Mouse (Mus musculus): ENCODE data around the gene Gcg. TPM values are rescaled to one million over a fixed set of nuclear protein-coding genes. Genes with fewer than 3 reads are reported as not detected.

The Gcg gene
- not detected for total RNA-seq (2021)
- long read RNA-seq, experiment 1, result 0 reads
- long read RNA-seq, experiment 2, result 0 reads

DNA sequence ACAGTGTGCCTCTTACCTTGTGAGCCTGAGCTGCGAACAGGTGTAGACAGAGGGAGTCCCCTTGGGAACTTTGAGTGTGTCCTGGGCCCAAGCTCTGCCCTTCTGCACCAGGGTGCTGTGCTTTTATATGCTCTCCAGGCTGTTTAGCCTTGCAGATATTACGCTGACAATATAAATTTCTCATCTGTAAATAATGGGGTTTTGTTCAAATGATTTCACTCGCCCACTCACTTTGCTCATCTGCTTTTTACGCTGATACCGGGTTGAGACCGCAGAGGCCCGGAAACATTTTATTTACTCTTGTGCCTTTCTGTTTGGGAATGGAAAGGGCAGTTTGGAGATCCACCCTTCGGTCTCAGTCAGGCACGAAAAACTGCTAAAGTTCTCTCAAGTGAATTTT, at the start of gene Gcg:
Gcg (minus strand) TSS at position 101 of the 400 bp plus-strand sequence.
- no peak for DNase-seq
- intact Hi-C loops (cut with DNase I), result no loop called here

DNA sequence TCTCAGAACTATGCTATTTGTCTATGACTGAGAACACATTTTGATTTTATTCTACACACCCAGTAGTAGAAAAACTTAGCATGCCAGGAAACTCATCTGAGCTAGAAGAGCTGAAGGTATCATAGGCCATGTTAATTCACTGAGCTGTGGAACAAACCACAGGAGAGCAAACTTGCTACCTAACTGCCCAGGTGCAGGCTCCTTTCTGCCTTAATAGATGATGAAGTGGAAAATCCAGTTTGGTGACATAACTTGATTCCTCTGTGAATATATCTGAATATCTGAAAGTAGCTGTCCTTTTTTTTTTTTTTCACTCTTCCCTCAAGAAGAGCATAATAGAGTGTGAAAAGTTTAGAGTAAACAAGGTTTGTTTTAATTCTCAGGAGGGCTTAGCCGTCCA, 47.6 kb upstream of the Gcg start:
- DNase-seq, result no peak
- intact Hi-C loops (cut with DNase I), result no loop called here

DNA sequence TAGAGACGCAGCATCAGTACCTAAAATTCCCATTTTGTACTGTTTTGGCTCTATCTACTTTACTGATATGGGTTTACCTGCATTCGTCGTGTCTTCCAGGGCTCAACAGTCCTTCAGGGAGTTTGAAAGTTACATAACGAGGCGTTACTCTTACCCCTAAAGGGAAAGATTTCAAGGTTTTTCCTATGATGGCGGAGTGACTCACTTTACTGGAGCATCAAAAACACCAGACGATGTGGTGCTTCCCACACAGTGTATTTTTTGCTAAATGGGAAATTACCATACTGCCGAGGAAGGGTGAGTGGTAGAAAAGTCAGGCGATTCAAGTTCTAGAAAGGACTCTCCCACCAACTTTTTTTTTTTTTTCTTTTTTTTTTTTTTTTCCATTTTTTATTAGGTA, 42.9 kb upstream of the Gcg start:
- intact Hi-C loops (cut with DNase I), result no loop called here
- no peak for DNase-seq

DNA sequence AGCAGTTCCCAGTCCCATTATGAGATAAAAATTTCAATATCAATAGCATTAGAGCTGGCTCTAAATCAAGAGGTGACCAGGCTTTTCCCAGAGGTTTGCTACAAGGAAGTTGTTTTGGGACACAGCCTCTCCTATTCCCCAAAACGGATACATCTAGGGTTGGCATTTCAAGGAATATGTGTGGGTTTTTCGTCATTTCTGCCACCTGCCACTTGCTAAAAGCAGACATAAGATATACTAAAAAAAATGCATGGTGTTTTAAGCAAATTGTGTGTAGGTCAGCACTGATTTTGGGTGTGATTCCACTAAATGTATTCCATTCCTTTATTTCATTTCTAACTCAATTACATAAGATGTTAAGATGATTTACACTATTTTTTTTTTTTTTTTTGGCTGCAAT, 34.3 kb upstream of the Gcg start:
- intact Hi-C loops (cut with DNase I), result no loop called here
- DNase-seq, result no peak

DNA sequence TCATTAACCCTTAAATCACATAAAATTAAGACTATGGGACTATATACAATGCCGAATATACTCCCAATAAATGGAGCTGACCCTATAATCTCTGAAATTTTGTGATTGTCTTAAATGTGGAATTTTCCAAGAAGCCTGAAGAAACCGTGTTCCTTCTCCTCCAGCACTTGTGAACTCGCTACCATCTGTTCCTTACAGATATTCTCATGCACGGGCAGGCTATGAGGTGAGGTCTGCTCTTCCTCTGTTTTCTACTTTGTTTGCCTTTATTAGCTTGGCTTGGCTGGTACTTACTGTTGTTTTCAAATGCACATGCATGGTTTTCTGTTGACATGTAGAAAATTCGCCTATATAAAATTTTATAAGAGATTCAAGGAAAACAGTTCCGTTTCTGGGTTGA, 31.0 kb upstream of the Gcg start:
- no peak for DNase-seq
- intact Hi-C loops (cut with DNase I), result no loop called here

DNA sequence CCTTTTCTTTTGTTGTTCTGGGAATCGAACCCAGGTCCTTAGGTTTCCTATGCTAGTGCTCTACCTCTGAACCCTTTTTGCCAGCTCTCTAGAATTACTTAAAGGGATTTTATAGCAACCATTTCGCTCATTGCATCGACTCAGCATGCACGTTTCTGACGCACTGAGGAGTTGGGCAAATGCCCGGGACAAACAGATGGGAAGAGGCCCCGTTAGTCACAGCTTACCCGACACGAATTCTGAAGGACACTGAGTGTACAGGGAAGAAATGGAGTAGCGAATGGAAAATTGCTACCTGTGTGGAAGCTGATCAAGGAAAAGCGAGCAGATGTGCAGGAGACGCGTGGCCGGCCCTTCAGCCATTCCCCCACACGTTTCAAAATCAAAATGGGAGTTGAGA, 30.0 kb upstream of the Gcg start:
- no peak for DNase-seq
- intact Hi-C loops (cut with DNase I), result no loop called here

DNA sequence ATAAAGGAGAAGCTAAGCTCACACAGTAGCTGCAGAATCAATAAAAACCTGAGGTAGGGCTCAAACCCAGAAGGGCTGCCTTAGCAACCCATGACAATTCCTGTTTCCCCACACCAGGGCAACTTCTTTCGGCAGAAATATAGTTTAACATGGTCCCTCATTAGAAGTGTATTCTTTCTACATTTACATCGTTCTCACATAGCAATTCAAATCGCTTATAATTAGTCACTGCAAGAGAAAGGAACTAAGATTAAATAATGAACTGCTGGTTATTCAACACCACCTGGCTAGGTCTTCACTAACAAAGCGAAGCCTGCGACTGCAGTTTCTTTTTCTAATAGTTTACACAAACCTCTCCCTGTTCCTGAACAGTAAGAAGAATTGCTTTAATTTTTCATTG, 23.7 kb upstream of the Gcg start:
- no peak for DNase-seq
- intact Hi-C loops (cut with DNase I), result no loop called here

DNA sequence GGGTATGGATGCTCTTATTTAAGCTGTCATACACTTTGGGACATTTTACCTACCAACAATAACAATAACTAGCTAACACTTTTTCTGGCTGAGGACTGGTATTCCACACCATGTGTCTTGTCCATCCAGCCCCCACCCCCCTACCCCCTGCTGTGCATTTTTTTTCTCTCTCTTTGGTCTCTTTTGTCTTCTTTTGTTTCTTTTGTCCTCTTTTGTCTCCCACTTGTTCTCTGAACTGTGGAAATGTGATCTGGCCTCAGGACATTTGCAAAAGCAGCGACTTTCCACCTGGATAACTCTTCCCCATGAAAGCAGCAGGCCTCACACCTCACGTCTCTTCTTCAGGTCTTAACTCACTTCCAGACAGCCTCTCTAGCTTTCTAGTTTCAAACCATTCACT, 23.0 kb upstream of the Gcg start:
- intact Hi-C loops (cut with DNase I), result no loop called here
- DNase-seq, result no peak

DNA sequence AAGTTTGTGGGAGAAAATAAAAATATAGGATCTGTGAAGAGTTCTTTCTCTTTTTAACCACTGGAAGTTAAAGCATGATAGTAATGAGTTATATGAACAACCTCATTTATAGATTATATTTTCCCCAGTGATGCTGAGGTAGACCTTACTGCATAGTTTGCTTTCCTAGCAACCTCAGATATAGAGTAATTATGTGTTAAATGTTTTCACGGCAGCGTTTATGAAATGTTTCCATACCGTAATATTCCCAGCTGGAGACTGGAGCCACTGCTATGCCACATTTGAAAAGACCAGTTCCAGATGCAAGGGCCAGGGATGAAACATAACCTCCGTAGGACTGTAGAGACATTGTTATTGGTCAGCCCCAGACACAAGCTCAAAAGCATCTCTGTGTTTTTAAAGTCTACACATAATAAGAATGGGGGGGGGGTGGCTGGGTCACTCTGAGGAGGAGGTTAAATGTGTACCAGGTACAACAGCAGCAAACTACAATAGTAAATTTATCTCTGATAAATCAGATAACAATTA, 20.9 kb upstream of the Gcg start:
- intact Hi-C loops (cut with DNase I), result no loop called here
- DNase-seq, result no peak

DNA sequence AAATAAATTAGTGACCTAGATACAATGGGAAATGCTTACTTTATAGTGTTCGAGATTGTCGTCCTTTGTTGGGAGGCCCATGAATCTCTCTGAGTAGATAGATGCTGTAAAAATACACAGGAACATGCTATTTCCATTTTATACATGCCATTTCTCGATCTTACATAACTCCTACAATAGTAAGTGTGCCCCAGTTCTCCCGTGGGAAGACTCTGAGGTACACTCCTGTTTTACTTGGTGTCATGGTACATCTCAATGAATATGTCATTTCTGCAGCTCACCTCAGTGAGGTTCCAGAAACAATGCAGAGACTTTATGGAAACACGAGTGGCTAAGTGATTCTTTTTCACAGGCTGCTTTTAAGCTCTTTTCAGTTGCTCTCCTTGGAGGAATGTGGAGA, 19.9 kb upstream of the Gcg start:
- intact Hi-C loops (cut with DNase I), result no loop called here
- DNase-seq, result no peak

DNA sequence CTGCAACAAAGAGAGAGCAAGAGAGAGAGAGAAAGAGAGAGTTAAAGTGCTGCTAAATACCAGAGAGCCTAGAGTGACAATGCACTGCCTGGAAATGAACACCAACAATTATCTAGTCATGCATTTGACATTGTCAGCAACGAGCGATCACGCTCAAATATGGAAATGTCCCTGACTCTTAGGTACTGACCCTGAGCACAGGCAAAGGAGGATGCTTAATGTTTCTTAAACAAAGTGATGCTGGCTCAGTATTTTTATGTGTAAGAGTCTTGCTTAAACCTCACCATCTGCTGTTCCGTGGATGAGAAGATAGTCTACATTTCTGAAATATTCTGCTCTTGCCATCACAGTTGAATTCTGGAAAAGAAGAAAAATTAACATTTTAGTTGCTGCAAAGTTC, 19.1 kb upstream of the Gcg start:
- no peak for DNase-seq
- intact Hi-C loops (cut with DNase I), result no loop called here

DNA sequence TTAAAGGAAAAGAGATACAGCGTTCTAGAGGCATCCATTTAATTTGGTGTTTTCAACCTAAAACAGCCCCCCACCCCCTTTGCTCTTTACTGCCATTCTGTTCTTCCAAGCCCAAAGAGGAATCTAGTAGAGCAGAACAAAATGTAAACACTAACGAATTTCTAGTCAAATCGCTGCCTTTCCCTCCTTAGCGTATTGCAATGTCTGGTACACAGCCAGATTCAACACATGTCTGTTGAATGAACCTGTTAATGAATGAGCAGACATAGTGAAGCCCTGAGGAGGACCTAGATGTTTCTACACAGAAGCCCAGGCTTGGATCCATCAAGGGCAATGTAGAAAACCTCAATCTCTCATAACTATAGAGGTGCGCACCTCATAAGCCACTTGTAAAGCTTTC, 15.4 kb upstream of the Gcg start:
- intact Hi-C loops (cut with DNase I), result no loop called here
- DNase-seq, result no peak

DNA sequence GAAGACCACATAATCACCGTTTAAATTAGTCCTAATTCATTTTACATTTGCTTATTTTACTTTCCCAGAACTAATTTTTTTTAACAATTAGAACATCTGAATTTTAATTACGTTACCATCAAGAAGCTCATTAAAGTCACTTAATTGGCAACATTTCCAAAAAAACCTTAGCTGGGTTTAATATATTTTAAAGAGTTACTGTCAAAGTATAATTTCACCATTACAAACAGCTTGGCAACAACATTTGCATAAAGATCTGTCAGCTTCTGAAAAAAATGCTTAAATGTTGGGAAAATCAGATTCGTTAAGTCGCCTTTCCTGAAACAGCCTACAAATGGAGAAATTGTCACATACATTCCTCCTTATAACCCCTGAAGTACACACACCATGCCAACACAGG, 14.6 kb upstream of the Gcg start:
- intact Hi-C loops (cut with DNase I), result no loop called here
- DNase-seq, result no peak

DNA sequence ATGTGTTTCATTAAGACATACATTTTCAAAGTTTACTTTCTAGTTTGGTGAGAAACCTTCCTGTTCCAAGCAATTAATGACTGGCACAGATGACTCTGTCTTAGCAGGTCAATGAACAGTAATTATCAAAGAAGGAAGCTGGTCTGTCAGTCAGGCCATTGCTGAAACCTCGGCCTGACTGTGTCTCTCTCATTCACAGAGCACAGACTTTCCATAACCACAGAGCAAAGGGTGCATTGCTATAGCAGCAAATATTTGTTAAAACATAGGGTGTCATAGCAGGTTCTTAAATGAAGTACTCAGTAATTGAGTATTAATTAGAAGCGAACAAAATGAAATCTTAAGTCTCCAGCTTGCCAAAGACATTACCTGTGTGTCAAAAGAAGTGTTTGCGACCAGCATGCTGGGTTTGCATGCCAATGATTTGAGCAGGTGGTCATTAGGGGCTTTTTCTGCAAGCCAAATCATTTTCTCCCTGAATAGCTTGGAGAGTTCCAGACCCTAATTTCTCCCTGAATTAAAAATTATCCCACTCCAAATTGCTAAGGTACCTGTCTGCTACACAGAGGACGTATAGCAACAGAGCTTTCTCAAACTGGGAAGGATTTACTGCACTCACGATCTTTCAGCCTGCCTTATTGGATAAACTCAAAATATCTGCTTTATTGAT, 14.0 kb upstream of the Gcg start:
- intact Hi-C loops (cut with DNase I), result no loop called here

DNA sequence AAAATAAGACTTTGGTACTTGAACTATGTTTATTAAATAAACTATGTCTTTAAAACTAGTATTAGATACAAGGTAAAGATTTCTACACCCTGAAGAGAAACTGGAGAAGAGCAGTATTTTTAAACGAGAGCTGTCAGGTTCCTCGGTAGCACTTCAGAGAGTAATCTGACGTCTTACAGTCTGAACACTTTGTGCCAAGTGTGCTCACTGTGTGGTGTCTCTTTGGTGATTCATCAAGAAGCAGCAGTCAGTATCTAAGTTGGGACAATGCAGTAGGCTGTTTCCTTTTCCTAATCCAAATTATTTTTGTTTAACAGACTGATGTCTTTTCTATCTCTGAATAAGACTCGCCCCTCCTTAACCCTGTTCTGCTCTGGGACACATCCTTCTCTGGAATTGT, 12.0 kb upstream of the Gcg start:
- intact Hi-C loops (cut with DNase I), result no loop called here
- no peak for DNase-seq

More for the DNA sequence above, 14.0 kb upstream of the Gcg start:
- DNase-seq, result no peak

DNA sequence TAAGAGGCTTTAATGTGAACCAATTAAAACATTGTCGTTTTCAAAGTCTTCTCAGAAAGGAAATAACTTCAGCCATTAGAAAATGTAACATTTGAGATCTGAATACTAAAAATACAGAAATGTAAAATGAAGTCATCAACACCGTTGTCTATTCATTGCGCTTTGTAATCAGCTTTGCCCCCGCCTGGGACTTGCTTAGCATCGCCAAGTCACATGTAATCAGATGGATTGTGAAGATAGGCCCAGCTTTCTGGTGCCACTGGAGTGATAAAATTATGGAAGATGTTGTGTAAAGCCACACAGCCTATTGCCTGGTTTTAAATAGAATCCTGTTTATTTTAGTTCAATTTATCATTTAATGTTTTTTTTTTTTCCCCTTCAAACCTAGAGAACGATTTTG, 6.4 kb upstream of the Gcg start:
- DNase-seq, result no peak
- intact Hi-C loops (cut with DNase I), result no loop called here

DNA sequence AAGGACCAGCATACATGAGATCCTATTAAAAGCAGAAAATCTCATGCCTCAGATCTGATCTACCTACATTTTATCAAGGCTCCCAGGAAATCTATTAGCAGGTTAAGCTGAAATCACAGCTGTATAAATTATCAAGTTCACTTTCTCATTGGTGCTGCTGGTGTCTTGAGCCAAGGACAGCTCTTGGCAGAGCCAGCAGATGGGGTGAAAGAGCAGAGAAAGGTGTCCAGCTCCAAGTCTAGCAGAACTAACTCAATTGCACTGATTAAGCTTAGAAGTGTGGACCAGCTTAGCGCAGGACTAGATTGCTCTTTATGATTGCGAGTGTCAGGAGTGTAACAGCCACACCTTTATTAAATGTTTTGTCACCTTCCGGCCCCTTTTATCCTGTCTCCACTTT, 1.5 kb upstream of the Gcg start:
- intact Hi-C loops (cut with DNase I), result no loop called here
- no peak for DNase-seq

DNA sequence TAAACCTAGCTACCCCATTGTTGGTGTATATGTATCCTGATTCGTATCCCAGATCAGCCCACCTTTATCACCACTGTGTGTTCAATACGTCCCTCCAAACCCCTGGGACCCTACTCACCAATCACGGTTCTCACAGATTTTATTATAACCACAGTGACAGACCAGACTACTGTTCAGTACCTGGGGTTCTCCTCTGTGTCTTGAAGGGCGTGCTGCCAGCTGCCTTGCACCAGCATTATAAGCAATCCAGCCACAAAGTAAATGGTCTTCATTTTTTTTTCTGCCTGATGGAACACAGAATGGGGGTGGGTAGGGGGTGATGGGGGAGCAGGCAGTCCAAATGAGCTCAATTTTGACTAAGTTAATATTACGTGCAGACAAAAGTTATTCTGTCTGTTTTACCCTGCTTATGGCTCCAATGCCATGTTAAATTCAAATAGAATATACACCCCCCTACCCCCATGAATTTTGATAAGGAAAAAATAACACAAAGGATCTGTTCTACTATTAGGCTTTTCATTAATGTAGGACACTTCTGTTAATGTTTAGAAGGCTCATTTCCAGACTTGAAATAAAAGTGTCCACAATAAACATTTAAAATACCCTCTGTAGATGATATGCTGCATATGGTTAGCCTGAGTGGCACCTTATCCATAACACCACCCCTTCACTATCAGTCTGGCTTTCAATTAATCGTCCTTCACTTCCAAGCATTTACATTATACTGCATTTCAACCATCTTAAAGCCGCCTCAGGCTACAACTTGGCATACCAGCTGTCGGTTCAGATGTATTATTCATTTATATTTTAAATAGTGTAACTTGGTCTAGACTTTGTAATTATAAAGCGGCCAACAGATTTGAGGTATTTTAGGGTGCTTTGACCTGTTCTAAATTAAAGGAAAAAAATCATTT, 2.9 kb downstream of the Gcg start:
- no peak for DNase-seq
- intact Hi-C loops (cut with DNase I), result no loop called here

DNA sequence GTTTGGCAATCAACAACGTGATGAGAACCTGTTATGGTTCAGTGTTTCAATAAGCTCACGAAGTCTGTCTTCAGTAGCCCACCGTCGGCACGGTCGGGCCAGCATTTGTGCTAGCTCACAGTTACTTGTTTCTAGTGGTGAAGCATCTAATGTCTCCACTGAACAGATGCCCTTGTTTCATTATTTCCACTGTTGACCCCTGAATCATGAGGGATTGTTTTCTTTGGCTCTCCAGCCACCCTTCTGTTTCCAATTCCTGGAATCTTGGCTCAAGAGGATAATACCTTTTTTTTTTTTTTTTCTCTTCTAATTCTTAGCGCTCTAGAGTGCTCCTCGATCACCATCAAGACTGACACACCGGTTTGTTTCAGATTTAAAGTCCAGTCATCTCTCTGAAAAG, 13.9 kb downstream of the Gcg start:
- no peak for DNase-seq

DNA sequence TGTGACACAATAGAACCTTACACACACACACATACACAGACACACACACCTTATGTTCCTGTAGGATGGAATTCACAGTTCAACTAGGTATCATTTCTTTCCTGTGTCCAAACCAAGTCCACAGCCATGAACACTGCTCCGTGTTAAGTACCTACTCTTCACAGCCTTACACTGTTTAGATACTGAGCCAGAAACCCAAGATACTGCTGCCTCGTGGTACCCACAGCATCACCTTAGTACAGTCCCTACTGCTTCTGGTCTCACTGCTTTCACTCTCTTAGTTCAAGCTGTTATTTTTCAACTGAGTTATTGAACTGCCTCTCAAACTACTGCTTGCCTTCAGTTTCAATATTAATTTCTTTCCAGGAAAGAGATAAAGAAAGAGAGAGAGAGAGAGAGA, 20.2 kb downstream of the Gcg start:
- intact Hi-C loops (cut with DNase I), result loop anchor here (10.0 kb wide), 1 partner anchor 172 kb away; no protein-coding TSS in a partner anchor
- no peak for DNase-seq

More for the DNA sequence above, 13.9 kb downstream of the Gcg start:
- intact Hi-C loops (cut with DNase I), result loop anchor here (10.0 kb wide), 1 partner anchor 165 kb away; no protein-coding TSS in a partner anchor

DNA sequence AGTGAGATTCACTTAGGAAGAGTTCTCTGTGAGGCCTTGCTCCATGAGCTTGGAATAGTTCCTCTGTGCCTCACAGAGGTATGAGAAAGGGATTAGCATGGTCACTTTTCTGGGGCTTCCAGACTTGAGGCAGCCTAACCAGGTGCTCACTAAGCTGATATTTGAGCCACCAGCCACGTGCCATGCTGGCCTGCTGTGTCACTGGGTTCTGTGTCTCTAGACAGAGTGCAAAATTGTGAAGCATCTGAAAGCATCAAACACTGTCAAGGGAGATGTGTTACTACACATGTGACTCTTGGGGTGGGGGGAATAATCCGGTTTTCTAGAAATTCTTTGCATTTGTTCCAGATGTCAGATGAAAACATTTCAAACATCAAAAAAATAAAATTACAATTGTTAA, 21.3 kb downstream of the Gcg start:
- DNase-seq, result no peak
- intact Hi-C loops (cut with DNase I), result loop anchor here (10.0 kb wide), 1 partner anchor 173 kb away; no protein-coding TSS in a partner anchor
